Mouse (Mus musculus) MEL (cell line): ENCODE data around the gene Mapk10.

Experiments used
- BHLHE40 ChIP-seq: IDR thresholded peaks from 2 replicates; pipeline ENCODE4 v1.6.1; 2012; ENCODE audit warnings: low read depth, mild to moderate bottlenecking, inconsistent platforms, low read length, improper control_type of control experiment, borderline replicate concordance
- CHD2 ChIP-seq: IDR thresholded peaks from 2 replicates; pipeline ENCODE4 v1.6.1; 2011; ENCODE audit warnings: low read length, improper control_type of control experiment
- E2F4 ChIP-seq: IDR thresholded peaks from 2 replicates; pipeline ENCODE4 v1.6.1; 2011; ENCODE audit warnings: low read depth, low read length, improper control_type of control experiment, borderline replicate concordance
- GATA1 ChIP-seq: IDR thresholded peaks from 2 replicates; pipeline ENCODE4 v1.6.1; 2011; ENCODE audit warnings: low read depth, low read length, improper control_type of control experiment
- KAT2A ChIP-seq: conservative IDR thresholded peaks from 2 replicates; pipeline ENCODE4 v1.6.1; 2012; ENCODE audit warnings: low read depth, low read length, improper control_type of control experiment, inconsistent platforms
- MAFK ChIP-seq: IDR thresholded peaks from 2 replicates; pipeline ENCODE4 v1.6.1; 2011; ENCODE audit warnings: low read depth, mild to moderate bottlenecking, low read length, improper control_type of control experiment, borderline replicate concordance
- MAX ChIP-seq: IDR thresholded peaks from 2 replicates; pipeline ENCODE4 v1.6.1; 2011; ENCODE audit warnings: low read length, improper control_type of control experiment
- MXI1 ChIP-seq: IDR thresholded peaks from 2 replicates; pipeline ENCODE4 v1.6.1; 2011; ENCODE audit warnings: mild to moderate bottlenecking, low read depth, low read length, improper control_type of control experiment
- POLR2A ChIP-seq, 2 experiments: IDR thresholded peaks; 2 replicates each; pipeline ENCODE4 v1.6.1; 2011 to 2012; ENCODE audit warnings: low read length in 2 of 2, mild to moderate bottlenecking in 2 of 2, control low read depth in 1 of 2, improper control_type of control experiment in 1 of 2, low read depth in 1 of 2, moderate library complexity in 1 of 2; ENCODE audit not compliant: control insufficient read depth in 1 of 2, insufficient read depth in 1 of 2, poor library complexity in 1 of 2
- POLR2AphosphoS5 ChIP-seq: IDR thresholded peaks from 2 replicates; pipeline ENCODE4 v1.6.1; 2012; ENCODE audit warnings: low read depth, borderline replicate concordance, mild to moderate bottlenecking, inconsistent platforms, low read length, moderate library complexity, mixed read lengths
- RCOR1 ChIP-seq: IDR thresholded peaks from 2 replicates; pipeline ENCODE4 v1.6.1; 2012; ENCODE audit warnings: low read depth, mild to moderate bottlenecking, inconsistent platforms, low read length, improper control_type of control experiment

DNA sequence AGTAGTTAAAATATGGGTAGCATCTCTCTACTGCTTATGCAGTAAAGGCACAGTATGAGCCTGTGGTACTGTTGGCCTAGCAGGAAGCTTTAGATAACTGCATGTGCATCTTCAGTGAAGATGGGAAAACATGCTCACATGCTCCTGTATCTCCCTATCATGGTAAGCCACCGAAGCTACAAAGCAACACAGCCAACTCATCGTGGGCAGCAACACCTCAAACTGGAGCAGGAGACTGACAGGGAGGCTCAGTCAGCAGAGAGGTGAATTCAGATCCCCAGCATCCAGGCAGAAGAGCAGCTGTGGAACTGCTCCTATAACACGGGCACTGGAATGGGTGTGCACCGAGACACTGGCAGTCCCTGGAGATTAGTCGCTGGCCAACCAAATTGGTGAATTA lies 191.0 kb downstream of the Mapk10 start:
- TF ChIP-seq CHD2 (no peak), POLR2A (IDR thresholded peaks at IDR 0.05; ENCODE audit: control insufficient read depth in 1 of 2, insufficient read depth in 1 of 2, low read depth in 1 of 2, low read length in 2 of 2, poor library complexity in 1 of 2) (no peak), MAX (no peak), BHLHE40 (no peak), RCOR1 (no peak), E2F4 (no peak), MXI1 (no peak), GATA1 (no peak), POLR2AphosphoS5 (no peak), MAFK (no peak), KAT2A (no peak)
